Mouse (Mus musculus) erythroblast, embryonic 14.5 days (primary cell): ENCODE data around the gene Smpd3.

ENCODE experiments used
- GATA1 ChIP-seq: IDR thresholded peaks from 2 replicates; pipeline ENCODE4 v1.6.1; 2012; ENCODE audit warnings: low read length, inconsistent platforms, mixed read lengths
- TAL1 ChIP-seq: IDR thresholded peaks from 3 replicates; pipeline ENCODE4 v1.6.1; 2012; ENCODE audit warnings: low read length, inconsistent platforms, mixed read lengths

- no peak for TF ChIP-seq TAL1
- no peak for TF ChIP-seq GATA1
Measured at GRCm38 (mm10) chr8:106359650-106360338, 22.0 kb upstream of the Smpd3 start.
